Mouse (Mus musculus) left cerebral cortex, postnatal 10 days (tissue): Measurements from ENCODE around the gene Cyp2b23. TPM values are rescaled to one million over a fixed set of nuclear protein-coding genes. Genes with fewer than 3 reads are reported as not detected.
"Not testable (repeated sequence)": the region's sequence is repeated elsewhere in the genome, so short reads cannot be mapped to it uniquely, and the experiment has no call there.

ENCODE experiments used
- DNase-seq, 2 experiments: peaks; one replicate each; pipeline ENCODE4 v3.0.0; 2021 to 2022; ENCODE audit warnings: low spot score in 2 of 2, mixed read lengths in 1 of 2; ENCODE audit errors: extremely low spot score in 1 of 2
- intact Hi-C: fragments of 180-260 bp; cut with DNase I; formaldehyde crosslinking; loops from one replicate; pipeline ENCODE4 v1.15.1; 2025
- total RNA-seq, 2 experiments: library from RNA; stranded (reverse); gene quantifications; 2 replicates each; pipeline ENCODE4 v1.2.3; 2021

Gene Cyp2b23
- not detected for total RNA-seq

DNA sequence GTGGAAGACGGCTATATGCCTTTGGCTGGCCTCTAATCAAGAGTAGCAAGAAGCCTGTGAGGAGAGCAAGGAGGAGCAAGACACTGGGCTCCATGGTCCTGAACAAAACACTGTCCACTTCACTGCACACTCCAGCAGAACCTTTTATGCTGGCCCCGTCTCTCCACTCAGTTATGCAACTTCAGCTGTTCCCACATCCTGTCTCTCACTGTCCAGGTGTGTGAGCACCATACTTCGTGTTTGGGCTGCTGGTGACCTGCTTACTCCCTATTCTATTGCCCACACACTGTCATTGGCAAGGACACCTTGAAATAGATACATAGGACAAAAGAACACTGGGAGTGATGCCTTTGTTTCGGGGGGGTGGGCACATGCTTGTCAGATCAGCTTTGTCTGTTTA, at the start of gene Cyp2b23:
Cyp2b23 (minus strand) TSS at position 101 of the 400 bp plus-strand sequence.
- DNase-seq = no peak
- intact Hi-C loops = no loop called here

DNA sequence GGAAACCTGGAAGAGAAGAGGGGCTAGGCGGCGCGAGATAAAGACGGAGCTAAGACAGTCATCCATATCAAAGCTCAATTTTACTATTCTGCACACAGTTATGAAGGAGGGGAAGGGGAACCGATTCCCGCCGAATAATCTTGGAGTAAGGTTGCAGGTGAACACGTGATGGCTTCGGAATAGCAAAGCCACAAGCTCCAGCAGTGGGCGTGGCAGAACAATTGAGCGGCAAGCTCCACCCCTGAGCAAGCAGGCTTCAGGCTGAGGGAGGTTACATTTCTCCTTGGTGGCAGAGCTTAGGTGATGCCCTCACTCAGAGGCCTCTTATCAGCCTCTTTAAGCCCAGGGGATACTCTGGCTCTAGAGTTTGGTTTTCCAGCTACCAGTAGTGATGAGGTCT, 24.8 kb upstream of the Cyp2b23 start:
- intact Hi-C loops = no loop called here
- DNase-seq = no peak

DNA sequence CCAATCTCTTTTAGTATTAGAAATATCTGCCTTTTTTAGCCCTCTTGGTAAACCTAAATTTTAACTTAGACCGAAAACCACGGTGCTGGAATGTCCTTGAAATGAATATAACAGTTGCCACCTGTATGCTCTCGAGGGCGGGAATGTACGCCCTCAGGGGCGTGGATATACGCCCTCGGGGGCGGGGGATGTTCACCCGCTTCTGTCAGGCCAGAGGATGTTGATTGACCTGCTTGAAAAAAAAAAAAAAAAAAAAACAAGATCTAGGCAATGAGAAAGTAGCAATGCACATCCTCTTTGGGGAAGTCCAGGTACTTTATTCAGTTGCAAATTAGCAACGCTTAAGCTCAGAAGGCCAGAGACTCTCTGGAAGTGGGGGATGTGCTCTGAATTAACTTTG, 20.8 kb upstream of the Cyp2b23 start:
- no peak for DNase-seq
- intact Hi-C loops = no loop called here

DNA sequence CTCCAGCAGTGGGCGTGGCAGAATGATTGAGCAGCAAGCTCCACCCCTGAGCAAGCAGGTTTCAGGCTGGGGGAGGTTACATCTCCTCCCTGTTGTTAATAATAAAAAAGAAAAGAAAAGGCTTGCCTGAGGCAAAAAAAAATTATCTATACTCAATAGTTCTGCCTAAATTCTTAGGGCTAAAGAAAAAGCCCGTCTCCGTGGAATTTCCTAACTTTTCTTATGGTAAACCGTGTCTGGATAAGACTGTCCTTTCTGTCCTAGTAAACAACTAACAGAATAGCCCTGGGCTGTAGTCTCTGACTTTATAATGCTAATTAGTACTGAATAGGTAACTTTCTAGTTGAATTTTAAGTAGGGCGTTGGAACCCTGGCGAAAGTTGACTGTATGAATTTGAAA, 20.0 kb upstream of the Cyp2b23 start:
- DNase-seq, intact Hi-C loops: not testable (repeated sequence)

DNA sequence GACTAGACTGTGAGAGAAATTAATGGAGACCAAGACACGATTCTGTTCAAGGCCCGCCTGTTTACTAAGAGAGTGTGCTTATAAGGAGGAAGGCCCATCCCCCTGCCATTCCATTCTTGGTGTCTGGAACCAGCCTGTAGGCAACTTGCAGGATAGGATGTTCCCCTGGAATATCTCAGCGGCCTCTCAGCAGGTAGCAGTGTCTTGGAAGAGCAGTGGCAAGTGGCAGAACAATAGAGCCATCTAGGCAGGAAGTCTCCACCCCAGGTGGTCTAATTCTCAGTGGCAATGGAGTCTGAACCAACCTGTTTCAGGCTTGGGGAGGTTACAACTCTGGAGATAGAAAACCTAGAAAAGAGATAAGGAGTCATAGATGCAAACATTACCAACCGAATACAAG, 13.9 kb upstream of the Cyp2b23 start:
- intact Hi-C loops = no loop called here

DNA sequence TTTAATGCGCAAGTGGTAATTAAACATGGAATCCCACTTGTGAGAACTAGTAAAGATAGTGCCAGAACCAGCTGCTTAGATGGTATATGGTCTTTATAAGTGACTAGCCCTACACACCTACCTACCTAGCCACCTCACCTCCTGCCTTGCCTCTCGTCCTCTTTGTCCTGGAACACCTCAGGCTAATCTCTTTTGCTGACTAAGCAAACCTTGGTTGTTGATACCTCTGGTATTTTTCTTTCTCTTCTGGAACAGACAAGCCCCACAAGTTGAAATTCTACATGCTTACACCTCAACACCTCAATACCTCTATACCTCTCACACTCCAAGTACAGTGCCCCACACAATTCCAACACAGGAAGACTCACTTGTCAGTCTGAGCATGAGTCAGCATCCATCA, 524 bp downstream of the Cyp2b23 start:
- DNase-seq = no peak
- intact Hi-C loops = no loop called here

More for the DNA sequence above, 13.9 kb upstream of the Cyp2b23 start:
- DNase-seq = no peak

DNA sequence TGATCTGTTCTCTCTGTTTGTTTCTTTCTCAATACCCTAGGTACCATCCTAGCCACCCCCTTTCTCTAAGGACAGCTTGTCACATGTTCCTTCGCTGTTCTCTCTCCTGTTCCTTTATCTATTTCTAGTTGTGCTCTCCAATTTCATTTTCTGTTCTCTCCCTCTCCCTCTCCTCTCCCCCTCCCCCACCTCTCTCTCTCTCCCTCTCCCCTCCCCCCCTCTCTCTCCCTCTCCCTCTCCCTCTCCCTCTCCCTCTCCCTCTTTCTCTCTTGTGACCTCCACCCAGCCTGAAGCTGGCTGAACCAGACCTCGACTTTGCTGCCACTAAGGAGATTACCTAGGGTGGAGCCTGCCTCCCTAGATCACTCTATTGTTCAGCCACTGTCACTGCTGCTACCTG, 18.8 kb downstream of the Cyp2b23 start:
- DNase-seq, intact Hi-C loops: not testable (repeated sequence)

DNA sequence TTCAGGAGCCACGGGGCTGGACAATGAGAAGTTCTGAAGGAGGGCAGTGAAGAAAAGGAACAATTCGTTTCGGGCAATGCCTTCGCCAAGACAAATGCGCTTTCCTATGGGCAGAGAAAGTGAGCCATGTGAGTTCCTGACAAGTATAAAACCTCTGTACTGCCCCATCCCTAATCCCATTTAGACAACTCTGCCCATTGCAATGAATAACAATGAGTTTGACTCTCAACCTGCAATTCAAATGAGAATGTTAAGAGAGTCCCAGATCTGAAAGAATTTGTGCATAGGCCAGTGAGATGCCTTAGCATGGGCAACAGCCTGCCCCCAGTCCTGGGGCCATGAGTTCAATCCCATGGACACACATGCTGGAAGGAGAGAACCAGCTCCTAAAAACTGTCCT, 20.2 kb downstream of the Cyp2b23 start:
- intact Hi-C loops = no loop called here

DNA sequence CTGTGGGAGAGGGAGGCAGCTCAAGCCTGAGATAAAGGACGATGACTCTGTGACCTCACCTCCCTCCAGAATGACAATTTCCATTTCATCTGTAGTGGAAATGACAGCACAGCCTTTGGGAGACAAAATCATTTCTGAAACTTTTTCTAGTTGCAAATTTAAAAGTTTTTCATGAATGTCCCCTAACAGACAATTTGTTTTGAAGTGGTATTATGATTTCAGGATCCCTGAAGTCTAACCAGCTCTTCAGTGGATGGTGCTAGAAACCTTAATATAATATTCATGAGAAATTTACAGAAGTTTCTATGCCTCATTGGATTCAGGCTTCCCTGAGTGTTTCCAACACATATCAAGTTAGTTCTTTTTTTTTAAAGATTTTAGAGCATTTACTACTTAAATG, 67.9 kb downstream of the Cyp2b23 start, which contains the start of gene Vmn1r185:
Vmn1r185 (minus strand) TSS at position 101 of the 400 bp plus-strand sequence.
- intact Hi-C loops, DNase-seq: not testable (repeated sequence)

More for the DNA sequence above, 20.2 kb downstream of the Cyp2b23 start:
- DNase-seq = no peak

Other genes starting within 250 kb of the Cyp2b23 start
- not detected for gene Nlrp9a, start 151.4 kb downstream of the Cyp2b23 start, total RNA-seq
- not detected for gene Vmn1r185, start 68.0 kb downstream of the Cyp2b23 start, total RNA-seq
- not detected for gene Cyp2b19, start 70.7 kb upstream of the Cyp2b23 start, total RNA-seq
- gene Cyp2g1, start 122.5 kb upstream of the Cyp2b23 start, total RNA-seq = not detected
- gene Cyp2a5, start 148.9 kb upstream of the Cyp2b23 start, total RNA-seq = not detected